Mouse (Mus musculus) CD8-positive naive resting alpha-beta T cell, adult 2 months (primary cell): Measurements from ENCODE around the gene Scamp3.
"Not testable (repeated sequence)": the region's sequence is repeated elsewhere in the genome, so short reads cannot be mapped to it uniquely, and the experiment has no call there.

Source experiments
- DNase-seq, 2 experiments: peaks; one replicate each; pipeline ENCODE4 v3.0.0; 2022; ENCODE audit warnings: low read depth in 2 of 2, low spot score in 2 of 2

Scamp3 gene

GRCm38 (mm10) chr3:89177242-89178106, at the start of gene Scamp3:
Scamp3 (plus strand) TSS chr3:89177473.
- DNase-seq: peak; percentile 72 to 76

- DNase-seq: no peak
These were observed 47.4 kb upstream of the Scamp3 start for GRCm38 (mm10) chr3:89129908-89130307.

- no peak for DNase-seq
These were observed 45.5 kb upstream of the Scamp3 start for GRCm38 (mm10) chr3:89131816-89132215.

- no peak for DNase-seq
These were observed 44.8 kb upstream of the Scamp3 start for GRCm38 (mm10) chr3:89132285-89133062.

GRCm38 (mm10) chr3:89133063-89133450, 44.2 kb upstream of the Scamp3 start:
- no peak for DNase-seq

GRCm38 (mm10) chr3:89133752-89134151, 43.5 kb upstream of the Scamp3 start:
- DNase-seq: no peak

GRCm38 (mm10) chr3:89135958-89136357, 41.3 kb upstream of the Scamp3 start, which contains the start of gene Pklr:
Pklr (plus strand) TSS chr3:89136142.
- DNase-seq: no peak

GRCm38 (mm10) chr3:89136365-89136764, 40.9 kb upstream of the Scamp3 start:
- DNase-seq: peak in 1 of 2 experiments; percentile 20

GRCm38 (mm10) chr3:89144821-89145220, 32.5 kb upstream of the Scamp3 start:
- DNase-seq: no peak

GRCm38 (mm10) chr3:89145566-89145965, 31.7 kb upstream of the Scamp3 start:
- DNase-seq: no peak

GRCm38 (mm10) chr3:89147101-89147978, 29.9 kb upstream of the Scamp3 start:
- no peak for DNase-seq

- no peak for DNase-seq
These were observed 29.3 kb upstream of the Scamp3 start for GRCm38 (mm10) chr3:89147979-89148311.

GRCm38 (mm10) chr3:89148567-89148966, 28.7 kb upstream of the Scamp3 start:
- no peak for DNase-seq

GRCm38 (mm10) chr3:89152084-89152835, 25.0 kb upstream of the Scamp3 start:
- DNase-seq: no peak

- no peak for DNase-seq
These were observed 20.3 kb upstream of the Scamp3 start for GRCm38 (mm10) chr3:89156951-89157350.

- DNase-seq: no peak
These were observed 18.6 kb upstream of the Scamp3 start for GRCm38 (mm10) chr3:89158651-89159050.

- DNase-seq: no peak
These were observed 18.1 kb upstream of the Scamp3 start for GRCm38 (mm10) chr3:89159211-89159610.

GRCm38 (mm10) chr3:89159616-89160344, 17.5 kb upstream of the Scamp3 start, which contains the start of gene Hcn3:
Hcn3 (minus strand) TSS chr3:89160196.
- DNase-seq: peak; percentile 72 to 73

GRCm38 (mm10) chr3:89161207-89161606, 16.1 kb upstream of the Scamp3 start:
- DNase-seq: not testable (repeated sequence)

GRCm38 (mm10) chr3:89161786-89162185, 15.5 kb upstream of the Scamp3 start:
- no peak for DNase-seq
